Mouse (Mus musculus) hematopoietic stem cell, adult 5-6 weeks (primary cell): ENCODE data around the gene Lrriq4. TPM values are rescaled to one million over a fixed set of nuclear protein-coding genes. Genes with fewer than 3 reads are reported as not detected.

ENCODE experiments used
- ATAC-seq, 2 experiments: fragments of 125-278 bp in 1 of 2; replicated peaks in 1 of 2; 2 replicates each; pipeline ENCODE4 v1.8.0; 2016 to 2017; ENCODE audit warnings: inconsistent platforms in 2 of 2, mild to moderate bottlenecking in 2 of 2, moderate number of reproducible peaks in 2 of 2, low read depth in 1 of 2, moderate TSS enrichment in 1 of 2; ENCODE audit not compliant: low FRiP score in 2 of 2, poor library complexity in 2 of 2, severe bottlenecking in 2 of 2, insufficient read depth in 1 of 2, low TSS enrichment in 1 of 2
- total RNA-seq: library from RNA; stranded (forward); fragments of 172-1452, 232-1000 nt; gene quantifications from 2 replicates; pipeline ENCODE4 v1.2.3, GENCODE M21; 2017

Gene Lrriq4
- total RNA-seq = not detected in 2 replicates

DNA sequence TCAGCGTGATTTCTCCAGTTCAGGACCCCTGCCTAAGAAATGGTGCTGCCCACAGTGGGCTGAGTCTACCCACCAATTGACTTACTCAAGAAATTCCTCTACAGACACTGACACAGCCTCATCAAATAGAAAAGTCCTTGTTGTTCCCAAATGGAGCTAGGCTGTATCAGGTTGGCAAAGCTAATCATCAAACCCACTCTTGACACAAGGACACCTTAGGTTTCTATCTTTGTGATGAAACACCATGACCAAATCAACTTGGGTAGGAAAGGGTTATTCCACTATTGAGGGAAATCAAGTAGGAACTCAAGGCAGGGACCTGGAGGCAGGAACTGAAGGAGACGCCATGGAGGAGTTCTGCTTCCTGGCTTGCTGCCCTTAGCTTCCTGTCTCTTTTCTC is at the start of gene Lrriq4:
Gene Lrriq4, plus strand, starts transcription at position 301 of the 400 bp plus-strand sequence.
- ATAC-seq = no peak

DNA sequence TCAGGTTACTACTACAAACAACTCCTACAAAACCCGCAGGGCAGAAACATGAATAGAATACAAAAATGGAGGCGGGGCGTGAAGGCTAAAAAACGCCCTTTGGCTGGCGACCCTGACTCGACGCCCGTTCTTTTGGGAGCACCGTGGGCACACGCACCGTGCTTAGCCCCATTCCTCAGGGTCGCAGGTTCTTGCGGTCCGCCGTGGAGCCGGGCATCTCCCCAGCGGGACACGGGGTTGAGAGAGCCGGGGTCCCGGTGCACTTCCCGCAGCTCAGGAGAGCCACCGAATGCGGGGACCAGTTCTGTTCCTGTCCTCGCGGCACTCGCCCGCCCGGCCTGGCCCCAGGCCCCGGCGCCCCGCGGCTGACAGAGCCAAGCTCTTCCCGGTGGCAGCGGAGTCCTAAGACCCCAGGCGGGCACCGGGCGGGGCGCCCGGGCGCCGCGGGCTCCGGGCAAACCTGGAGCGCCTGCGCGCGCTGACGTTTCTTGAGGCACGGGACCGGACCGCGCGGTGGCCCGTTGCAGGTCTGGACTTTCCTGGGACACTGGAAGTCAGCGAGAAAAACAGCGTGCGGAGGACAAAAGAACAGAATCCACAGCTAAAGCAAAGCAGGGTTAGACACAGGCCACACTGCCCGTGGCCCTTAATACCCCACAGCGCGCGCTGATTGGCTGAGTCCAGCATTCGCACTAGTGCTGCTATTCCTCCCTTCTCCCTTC is 49.0 kb upstream of the Lrriq4 start:
- ATAC-seq = peak; percentile 16 to 23; a peak in 1 of 4 replicates

DNA sequence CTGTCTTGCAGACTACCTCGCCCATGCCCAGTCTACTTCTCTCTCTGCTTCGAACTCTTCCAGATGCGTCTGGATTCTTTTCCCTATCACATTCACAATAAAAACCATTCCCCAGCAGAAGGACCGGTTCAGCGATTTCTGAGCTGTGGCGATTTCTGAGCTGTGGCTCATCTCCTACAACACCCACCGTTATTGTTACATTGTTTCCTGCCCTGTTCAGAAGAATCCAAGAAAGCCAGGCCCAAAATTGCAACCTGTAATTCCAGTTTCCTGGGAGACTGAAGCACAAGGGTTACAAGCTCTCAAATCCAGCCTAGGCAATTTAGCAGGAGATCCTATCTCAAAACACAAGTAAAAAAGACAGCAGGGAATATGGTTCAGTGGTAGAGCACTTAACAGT is 47.0 kb upstream of the Lrriq4 start:
- no peak for ATAC-seq

DNA sequence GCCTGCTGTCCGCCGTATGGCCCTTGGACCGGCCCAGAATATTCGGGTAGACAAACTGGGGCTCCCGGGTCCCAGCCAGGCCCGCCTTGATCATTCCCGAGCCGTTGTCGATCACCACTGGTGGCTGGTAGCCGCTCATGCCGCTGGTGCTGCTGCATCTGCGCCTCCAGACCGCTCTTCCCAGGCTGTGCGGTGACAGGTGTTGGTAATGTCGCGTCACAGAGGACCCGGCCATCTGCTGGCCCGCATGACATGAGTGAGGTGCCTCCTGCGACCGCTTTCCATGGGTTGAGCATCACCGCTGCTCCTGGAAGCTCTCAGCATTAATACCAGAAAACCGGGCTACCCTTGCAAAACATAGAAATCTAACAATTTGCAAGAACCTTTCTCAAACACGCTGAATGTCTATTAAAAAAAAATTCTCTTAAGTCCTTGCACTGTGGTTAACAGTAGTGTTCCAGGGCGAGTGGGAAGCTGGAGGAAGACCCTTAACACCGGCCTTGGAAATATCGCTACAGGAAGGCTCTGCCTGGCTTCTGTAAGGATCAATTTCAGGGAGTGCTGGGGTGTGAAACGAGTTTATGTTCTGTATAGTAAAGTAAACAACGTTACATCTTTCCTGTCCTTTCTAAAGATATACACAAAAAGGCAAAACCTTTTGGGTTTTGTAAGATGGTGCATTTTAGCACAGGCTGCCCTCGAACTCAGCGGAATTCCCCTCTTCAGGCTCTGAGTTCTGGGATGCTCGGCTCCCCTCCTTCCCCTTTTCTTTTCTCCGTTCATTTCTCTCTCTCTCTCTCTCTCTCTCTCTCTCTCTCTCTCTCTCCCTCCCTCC is 44.4 kb upstream of the Lrriq4 start, which contains the start of gene Actrt3:
Gene Actrt3, minus strand, starts transcription at position 229 of the 835 bp plus-strand sequence.
- ATAC-seq = no peak

DNA sequence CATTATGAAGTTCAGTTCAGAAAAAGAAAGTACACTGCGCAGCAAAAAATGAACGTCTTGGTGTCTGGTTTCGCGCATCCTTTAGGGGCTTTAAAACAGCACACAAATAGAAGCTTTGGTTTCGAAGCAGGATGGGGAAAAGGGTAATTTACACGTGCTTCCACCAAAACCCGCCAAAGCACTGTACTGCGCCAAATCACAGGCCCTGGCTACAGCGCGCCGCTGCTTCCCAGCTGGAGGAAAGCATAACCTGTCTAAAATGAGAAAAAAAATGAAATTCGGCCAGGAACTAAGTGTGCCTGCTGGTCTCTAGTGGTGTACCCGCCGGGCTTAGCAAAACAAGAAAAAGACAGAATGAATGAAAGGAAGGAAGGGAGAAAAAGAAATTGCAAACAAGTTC is 43.6 kb upstream of the Lrriq4 start:
- ATAC-seq = no peak

DNA sequence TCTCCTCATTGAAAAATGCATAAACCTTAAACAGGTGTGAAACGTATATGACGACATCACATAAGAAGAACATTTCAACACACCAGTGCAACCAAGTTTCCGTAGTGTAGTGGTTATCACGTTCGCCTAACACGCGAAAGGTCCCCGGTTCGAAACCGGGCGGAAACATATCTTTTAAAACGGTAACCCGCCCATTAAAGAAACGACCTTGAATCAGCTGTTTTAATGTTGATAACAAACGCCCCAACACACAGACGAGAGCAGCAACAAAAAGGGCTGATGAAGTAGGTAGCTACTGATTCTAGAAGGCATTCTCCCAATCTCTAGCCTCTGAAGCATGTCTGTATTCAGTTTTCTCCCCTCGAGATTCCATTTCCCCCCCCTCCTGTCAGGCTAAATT is 43.1 kb upstream of the Lrriq4 start:
- peak; percentile 7 to 9; a peak in 1 of 4 replicates for ATAC-seq

DNA sequence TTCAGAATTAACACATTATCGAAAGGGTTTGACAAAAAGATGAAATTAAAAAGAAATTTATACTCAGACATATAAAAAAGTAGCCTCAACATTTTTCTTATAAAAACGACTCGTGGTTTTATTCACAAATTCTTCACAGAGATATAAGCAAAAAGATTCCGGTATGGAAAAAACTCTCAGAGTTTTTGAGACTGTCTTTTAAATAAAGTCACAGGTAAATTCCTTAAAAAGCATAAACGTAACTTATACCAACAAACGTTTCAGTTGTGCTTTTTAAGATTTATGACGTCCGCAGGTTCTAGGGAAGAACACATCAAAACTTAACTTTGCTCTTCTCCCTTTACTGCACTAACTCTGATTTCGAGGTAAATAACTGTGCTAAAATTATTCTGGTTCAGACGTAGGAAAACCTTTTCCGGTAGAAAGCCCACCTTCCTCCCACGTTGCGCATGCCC is 42.7 kb upstream of the Lrriq4 start:
- no peak for ATAC-seq

DNA sequence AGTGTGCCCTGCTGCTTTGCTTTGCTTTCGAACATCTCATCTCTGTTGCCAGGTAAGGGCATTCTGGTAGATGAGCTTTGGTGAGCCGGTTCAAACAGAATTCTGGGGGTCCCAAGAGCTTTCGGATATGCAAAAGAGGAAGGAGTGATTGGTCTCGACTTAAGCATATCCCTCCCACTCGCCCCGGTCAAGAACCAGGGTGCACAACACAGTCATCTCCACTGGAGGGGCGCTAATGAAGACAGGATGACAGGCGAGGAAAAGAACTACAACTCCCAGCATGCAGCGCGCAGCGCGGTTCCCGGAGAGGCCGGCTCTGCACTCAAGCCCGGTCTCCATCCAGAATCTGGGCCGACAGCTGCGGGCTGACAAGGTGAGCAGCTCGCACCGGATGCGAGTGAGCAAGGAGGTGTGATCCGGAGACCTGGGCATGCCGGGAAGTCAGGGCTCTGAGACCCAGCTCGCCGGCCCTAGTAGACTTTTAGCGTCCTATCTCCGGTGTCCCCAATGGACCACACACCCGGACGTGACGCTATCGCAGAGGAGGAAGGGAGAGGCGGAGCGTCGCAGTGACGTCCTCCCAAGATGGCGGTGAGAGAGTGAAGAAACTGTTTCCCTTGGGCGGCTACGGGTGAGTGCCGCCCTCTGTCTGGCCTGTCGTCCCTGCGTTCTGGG is 42.1 kb upstream of the Lrriq4 start, which contains the start of gene Mynn:
Gene Mynn, plus strand, starts transcription at position 1 of the 675 bp plus-strand sequence.
- peak; percentile 85 to 87 for ATAC-seq

DNA sequence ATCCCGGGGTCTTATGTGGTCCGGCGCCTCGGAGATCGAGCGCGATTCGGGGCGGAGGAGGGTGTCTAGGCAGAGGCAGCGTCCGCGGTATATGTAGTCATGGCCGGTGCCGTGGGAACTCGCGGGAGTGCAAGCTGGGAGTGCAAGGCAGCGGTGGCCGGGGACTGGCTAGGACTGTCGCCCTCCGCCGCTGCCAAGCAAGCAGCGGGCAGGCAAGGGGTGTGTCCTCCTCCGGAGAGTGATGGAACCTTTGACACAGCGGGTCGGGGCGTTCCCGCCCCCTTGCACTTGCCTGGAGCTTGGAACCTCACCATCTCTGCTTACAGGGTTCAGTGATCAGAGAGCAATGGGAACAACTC is 41.6 kb upstream of the Lrriq4 start:
- peak; percentile 43 to 63 for ATAC-seq

DNA sequence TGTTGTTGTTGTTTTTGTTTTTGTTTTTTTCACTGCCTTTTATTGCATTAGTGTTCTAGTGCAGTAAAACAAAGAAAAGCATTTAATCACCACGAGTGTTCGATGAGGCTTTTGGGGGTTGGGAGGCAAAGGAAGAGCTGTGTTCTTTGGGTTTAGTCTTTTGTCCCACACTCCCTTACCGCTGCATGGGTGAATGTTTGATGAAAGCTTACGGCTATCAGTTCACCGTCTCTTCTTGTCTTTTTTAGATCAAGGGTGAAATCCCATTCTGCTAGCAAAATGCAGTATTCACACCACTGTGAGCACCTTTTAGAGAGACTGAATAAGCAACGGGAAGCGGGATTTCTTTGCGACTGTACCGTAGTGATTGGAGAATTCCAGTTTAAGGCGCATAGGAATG is 41.1 kb upstream of the Lrriq4 start:
- ATAC-seq = no peak

DNA sequence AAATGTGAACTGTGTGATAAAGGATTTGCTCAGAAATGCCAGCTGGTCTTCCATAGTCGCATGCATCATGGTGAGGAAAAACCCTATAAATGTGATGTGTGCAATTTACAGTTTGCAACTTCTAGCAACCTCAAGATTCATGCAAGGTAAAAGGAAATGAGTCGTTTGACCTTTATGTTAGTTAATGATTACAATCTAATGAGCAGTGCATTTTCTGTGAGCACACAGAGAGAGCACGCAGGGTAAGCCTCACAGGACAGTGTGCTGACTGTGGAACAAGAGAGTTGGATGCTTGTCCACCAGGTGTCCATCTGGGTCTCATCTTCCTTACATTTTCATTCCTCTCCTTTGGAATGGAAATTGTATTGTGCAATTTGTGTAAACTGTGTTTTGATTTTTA is 35.3 kb upstream of the Lrriq4 start:
- ATAC-seq = no peak

DNA sequence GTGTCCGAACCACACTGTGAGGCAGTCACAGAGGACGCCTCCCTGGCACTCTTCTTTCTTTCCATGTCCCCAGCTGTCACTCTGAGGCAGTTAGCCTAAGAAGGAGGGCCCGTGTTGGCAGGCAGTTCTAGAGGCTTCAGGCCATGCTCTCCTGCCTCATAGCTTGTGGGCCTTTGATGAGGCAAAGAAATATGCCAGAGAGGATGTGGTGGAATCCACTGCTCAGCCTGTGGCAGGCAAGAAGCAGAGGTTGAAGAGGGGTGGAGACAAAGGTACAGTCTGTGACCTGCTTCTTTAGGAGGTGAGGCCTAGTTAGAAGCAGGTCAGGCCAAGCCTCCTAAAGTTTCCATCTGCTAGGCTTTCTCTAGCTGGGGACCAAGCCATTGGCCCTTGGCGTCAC is 33.4 kb upstream of the Lrriq4 start:
- no peak for ATAC-seq

DNA sequence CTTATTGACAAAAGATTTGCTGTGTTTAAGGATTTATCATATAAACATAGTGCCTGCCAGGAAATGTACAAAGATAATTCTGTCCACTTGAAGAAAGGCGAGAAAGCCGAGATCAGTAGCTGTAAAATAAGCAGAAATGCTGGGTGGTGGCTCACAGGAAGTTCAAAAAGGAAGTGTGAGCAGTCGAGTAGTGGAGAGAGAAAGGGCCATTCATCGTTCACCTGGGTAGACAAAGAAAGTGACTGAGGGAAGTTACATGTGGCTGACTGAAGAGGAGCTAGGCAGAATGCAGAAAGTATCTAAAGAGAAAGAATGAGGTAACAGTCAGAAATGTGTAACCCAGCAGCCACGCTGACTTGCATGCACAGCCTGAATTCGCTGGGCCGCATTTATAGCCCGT is 24.2 kb upstream of the Lrriq4 start:
- ATAC-seq = peak; percentile 56 to 68; a peak in 3 of 4 replicates

DNA sequence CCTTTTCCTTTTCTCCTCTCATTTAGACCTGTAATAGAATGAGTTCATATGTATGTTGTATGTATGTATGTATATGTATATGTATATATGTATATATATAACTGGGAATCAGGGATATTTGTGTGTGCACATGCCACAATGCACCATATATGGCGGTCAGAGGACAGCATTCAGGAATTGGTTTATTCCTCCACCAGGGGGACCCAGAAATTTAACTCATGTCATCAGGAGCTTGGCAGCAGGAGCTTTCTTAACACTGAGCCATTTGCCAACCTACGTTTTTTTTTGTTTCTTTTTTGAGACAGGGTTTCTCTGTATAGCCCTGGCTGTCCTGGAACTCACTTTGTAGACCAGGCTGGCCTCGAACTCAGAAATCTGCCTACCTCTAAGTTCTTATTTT is 10.6 kb upstream of the Lrriq4 start:
- ATAC-seq = no peak

DNA sequence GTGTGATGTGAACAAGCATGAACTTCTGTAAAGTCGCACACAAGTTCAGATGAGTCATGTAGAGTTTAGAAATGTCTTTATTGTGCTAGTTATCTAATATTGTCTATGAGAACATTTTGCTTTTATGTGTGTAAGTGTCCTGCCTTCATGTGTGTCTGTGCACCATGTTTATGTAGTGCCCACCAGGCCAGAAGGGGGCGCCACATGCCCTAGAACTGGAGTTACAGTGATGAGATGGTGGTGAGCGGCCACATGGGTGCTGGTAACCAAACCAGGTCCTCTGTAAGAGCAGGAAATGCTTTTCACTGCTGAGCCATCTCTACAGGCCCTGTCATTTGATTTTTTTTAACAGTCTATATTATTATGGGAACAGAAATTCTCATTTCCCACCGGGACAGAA is 8.7 kb upstream of the Lrriq4 start:
- no peak for ATAC-seq

DNA sequence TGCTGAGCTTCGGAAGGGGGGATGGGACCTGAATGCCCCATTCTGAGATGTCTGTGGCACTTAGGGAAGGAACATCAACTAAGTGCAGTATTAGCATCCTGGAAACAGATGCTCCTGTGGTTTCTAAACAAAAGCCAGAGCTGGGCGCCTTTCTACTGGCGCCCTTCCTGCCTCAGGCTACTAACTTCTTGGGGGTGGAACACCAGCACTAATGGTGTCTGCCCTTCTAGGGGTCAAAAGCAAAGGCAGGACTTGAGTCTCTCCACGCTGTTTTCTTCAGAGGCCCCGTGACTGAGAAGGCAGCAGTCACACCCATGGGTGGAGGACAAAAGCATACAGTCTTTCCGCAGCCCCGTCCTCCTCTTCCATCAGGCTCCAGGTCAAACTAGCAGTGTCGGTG is 2.5 kb downstream of the Lrriq4 start:
- ATAC-seq = no peak

DNA sequence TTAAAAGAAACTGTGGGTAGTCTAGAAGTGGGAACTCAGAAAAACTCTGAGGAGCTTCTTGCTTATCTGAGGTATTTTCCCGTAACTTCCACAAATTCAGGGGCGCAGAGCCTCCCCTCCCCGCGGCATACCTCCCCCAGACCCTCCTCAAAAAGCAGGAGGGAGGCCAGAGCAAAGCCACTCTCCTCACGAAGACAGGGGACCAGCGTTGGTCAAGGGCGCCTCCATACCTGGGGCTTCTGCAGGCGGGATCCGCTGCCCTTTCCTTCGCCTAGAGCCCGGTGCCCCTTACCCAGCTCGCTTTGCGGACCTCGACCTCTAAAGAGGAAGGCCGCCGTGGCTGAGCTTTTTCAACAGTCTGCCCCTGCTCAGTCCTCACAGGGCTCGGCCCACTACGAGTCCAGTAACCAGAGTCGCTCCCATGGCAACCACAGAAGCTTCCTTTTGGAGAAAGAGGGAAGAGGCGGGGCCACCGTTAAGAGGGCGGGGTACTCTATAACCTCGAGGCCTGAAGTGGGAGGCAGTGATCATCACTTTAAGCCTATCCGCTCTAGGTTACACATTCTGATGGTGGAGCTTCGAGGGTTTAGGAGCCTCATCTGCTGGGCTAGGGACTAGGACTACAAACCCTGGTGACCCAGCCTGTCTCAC is 3.3 kb downstream of the Lrriq4 start, which contains the start of gene Lrrc34:
Gene Lrrc34, minus strand, starts transcription at position 430 of the 651 bp plus-strand sequence.
- ATAC-seq = peak; percentile 96 to 97
